Mouse (Mus musculus): ENCODE data around the gene Olfr976. TPM values are rescaled to one million over a fixed set of nuclear protein-coding genes. Genes with fewer than 3 reads are reported as not detected.
"Not testable (repeated sequence)": the region's sequence is repeated elsewhere in the genome, so short reads cannot be mapped to it uniquely, and the experiment has no call there.

The Olfr976 gene
- polyA plus RNA-seq (2015; fragmentation: Nextera tagmentation; extraction: Ambion mirVana), result not detected in 2 replicates

- not testable (repeated sequence) for H3K9ac ChIP-seq (ENCODE audit: low read depth, low read length); H3K4me2 ChIP-seq (ENCODE audit: low read depth, low read length); H3K4me1 ChIP-seq (ENCODE audit: control insufficient read depth, low read depth, low read length); H3K36me3 ChIP-seq (ENCODE audit: control insufficient read depth, insufficient read depth); H3K9me3 ChIP-seq (replicated peaks; ENCODE audit: control insufficient read depth, low read length); H3K27ac ChIP-seq (ENCODE audit: low read length); H3K4me3 ChIP-seq (ENCODE audit: low read depth, low read length); H3K27me3 ChIP-seq (ENCODE audit: control insufficient read depth, insufficient read depth, low read depth, low read length); ATAC-seq (ENCODE audit: low read depth)
- 51% methylated on average over 7 of the region's 9 CpGs for WGBS (ENCODE audit: insufficient replicate concordance)
These were observed at the start of gene Olfr976 for GRCm38 (mm10) chr9:39961033-39961432. Olfr976 (minus strand) TSS chr9:39961133.

DNA sequence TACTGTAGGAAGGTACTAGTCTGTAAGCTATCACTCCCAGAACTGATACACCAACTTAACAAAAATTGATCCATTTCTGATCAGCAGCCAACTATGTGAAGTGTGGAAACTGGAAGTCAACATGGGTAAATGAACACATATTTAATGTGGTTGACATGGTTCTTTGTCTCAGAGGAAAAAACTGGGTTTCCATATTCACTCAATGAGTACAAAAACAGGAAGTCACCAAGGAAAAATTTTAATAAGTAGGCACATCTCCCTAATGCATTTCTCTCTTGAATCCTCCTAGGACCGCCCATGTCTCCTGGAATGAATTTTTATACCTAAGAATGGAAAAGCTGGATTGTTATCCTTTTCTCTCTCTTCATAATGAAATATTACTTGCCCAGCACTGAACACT lies 48.5 kb upstream of the Olfr976 start, which contains the start of gene Olfr980:
TSS of gene Olfr980 (minus strand) at position 101 of the 400 bp plus-strand sequence.
- H3K27me3 ChIP-seq (ENCODE audit: control insufficient read depth, insufficient read depth, low read depth, low read length), result no peaks in the 10 kb centered on the region

GRCm38 (mm10) chr9:40003365-40003764 lies 42.4 kb upstream of the Olfr976 start, which contains the start of gene Olfr979:
Olfr979 (minus strand) TSS chr9:40003465.
- WGBS (ENCODE audit: insufficient replicate concordance), result 81% methylated on average over 1 of the region's 1 CpGs
- Histone ChIP-seq H3K27me3 (ENCODE audit: control insufficient read depth, insufficient read depth, low read depth, low read length) (no peaks in the 10 kb centered on the region), H3K9ac (ENCODE audit: low read depth, low read length) (no peak within 1 kb of the TSS), H3K9me3 (replicated peaks; ENCODE audit: control insufficient read depth, low read length) (no peaks in the 10 kb centered on the region), H3K36me3 (ENCODE audit: control insufficient read depth, insufficient read depth) (no peaks in the 10 kb centered on the region), H3K4me1 (ENCODE audit: control insufficient read depth, low read depth, low read length) (no peaks in the 10 kb centered on the region), H3K27ac (ENCODE audit: low read length) (no peak within 1 kb of the TSS), H3K4me3 (ENCODE audit: low read depth, low read length) (no peak within 1 kb of the TSS), H3K4me2 (ENCODE audit: low read depth, low read length) (no peak within 1 kb of the TSS)
- no peak for ATAC-seq (ENCODE audit: low read depth)

More for the DNA sequence above, 48.5 kb upstream of the Olfr976 start, which contains the start of gene Olfr980:
- Histone ChIP-seq H3K36me3 (ENCODE audit: control insufficient read depth, insufficient read depth) (no peaks in the 10 kb centered on the region), H3K9ac (ENCODE audit: low read depth, low read length) (no peak within 1 kb of the TSS), H3K4me2 (ENCODE audit: low read depth, low read length) (no peak within 1 kb of the TSS), H3K9me3 (replicated peaks; ENCODE audit: control insufficient read depth, low read length) (no peaks in the 10 kb centered on the region), H3K27ac (ENCODE audit: low read length) (no peak within 1 kb of the TSS), H3K4me3 (ENCODE audit: low read depth, low read length) (no peak within 1 kb of the TSS), H3K4me1 (ENCODE audit: control insufficient read depth, low read depth, low read length) (no peaks in the 10 kb centered on the region)
- ATAC-seq (ENCODE audit: low read depth), result no peak
- 61% methylated on average over 1 of the region's 1 CpGs for WGBS (ENCODE audit: insufficient replicate concordance)

GRCm38 (mm10) chr9:39991813-39992212 lies 30.9 kb upstream of the Olfr976 start, which contains the start of gene Olfr978:
Olfr978 (plus strand) TSS chr9:39992113.
- no peak for ATAC-seq (ENCODE audit: low read depth)
- no peaks in the 10 kb centered on the region for H3K9me3 ChIP-seq (replicated peaks; ENCODE audit: control insufficient read depth, low read length)
- WGBS (ENCODE audit: insufficient replicate concordance), result 48% methylated on average over 2 of the region's 2 CpGs
- no peaks in the 10 kb centered on the region for H3K27me3 ChIP-seq (ENCODE audit: control insufficient read depth, insufficient read depth, low read depth, low read length)
- H3K27ac ChIP-seq (ENCODE audit: low read length), result no peak within 1 kb of the TSS
- H3K9ac ChIP-seq (ENCODE audit: low read depth, low read length), result no peak within 1 kb of the TSS
- no peak within 1 kb of the TSS for H3K4me3 ChIP-seq (ENCODE audit: low read depth, low read length)
- no peak within 1 kb of the TSS for H3K4me2 ChIP-seq (ENCODE audit: low read depth, low read length)
- no peaks in the 10 kb centered on the region for H3K4me1 ChIP-seq (ENCODE audit: control insufficient read depth, low read depth, low read length)
- H3K36me3 ChIP-seq (ENCODE audit: control insufficient read depth, insufficient read depth), result no peaks in the 10 kb centered on the region

DNA sequence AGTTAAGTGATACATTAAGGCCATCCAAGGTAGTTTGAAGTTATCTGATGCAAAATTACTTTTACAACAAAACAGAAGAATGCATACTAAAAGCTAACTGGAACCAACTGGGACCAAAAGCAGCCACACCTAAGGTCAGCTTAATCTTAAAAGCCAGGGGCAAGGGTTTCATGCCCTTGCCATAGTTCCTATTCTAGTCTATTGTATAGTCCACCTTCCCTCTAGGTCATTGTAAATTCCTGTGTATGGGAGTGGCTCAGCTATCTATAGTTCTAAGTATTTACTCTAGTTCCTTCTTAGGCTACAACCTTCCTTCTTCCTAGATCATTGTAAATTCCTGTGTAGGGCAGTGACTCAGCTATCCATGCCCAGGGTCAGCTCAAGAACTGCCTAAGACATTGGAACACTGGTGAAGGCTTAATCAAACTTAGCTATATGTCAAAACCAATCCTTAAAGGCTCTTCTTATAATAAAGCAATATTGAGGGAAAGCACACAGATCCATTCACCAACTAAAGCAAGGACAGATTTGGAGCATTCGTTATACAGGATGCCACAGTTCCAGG lies 15.7 kb upstream of the Olfr976 start:
- ATAC-seq (ENCODE audit: low read depth); H3K27ac ChIP-seq (ENCODE audit: low read length); H3K4me3 ChIP-seq (ENCODE audit: low read depth, low read length); H3K4me1 ChIP-seq (ENCODE audit: control insufficient read depth, low read depth, low read length); H3K36me3 ChIP-seq (ENCODE audit: control insufficient read depth, insufficient read depth); H3K9ac ChIP-seq (ENCODE audit: low read depth, low read length); H3K27me3 ChIP-seq (ENCODE audit: control insufficient read depth, insufficient read depth, low read depth, low read length); H3K4me2 ChIP-seq (ENCODE audit: low read depth, low read length); H3K9me3 ChIP-seq (replicated peaks; ENCODE audit: control insufficient read depth, low read length): not testable (repeated sequence)
- 44% methylated on average over 1 of the region's 1 CpGs for WGBS (ENCODE audit: insufficient replicate concordance)

DNA sequence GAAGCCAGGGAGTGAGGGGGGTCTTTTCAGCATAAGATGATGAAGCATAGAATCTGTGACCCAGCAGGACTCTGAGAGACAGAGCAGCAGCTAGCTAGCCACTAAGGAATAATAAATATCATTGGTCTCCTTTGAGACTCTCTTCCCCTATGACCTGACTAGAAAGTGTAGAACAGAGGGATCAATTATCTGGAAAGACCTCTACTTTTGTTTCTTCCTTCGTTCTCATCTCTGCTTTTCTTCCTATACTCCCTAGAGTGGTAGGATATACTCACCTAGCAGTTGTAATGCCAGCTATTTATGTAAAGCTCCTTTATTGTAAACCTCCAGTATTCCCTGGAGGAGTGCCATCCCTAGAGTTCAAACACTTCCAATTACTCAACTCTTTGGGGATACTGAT lies 9.0 kb downstream of the Olfr976 start, which contains the start of gene Olfr975:
TSS of gene Olfr975 (minus strand) at position 101 of the 400 bp plus-strand sequence.
- no peak within 1 kb of the TSS for H3K9ac ChIP-seq (ENCODE audit: low read depth, low read length)
- WGBS (ENCODE audit: insufficient replicate concordance), result 44% methylated on average over 1 of the region's 1 CpGs
- H3K4me3 ChIP-seq (ENCODE audit: low read depth, low read length), result no peak within 1 kb of the TSS
- no peaks in the 10 kb centered on the region for H3K27me3 ChIP-seq (ENCODE audit: control insufficient read depth, insufficient read depth, low read depth, low read length)
- H3K4me1 ChIP-seq (ENCODE audit: control insufficient read depth, low read depth, low read length), result no peaks in the 10 kb centered on the region
- no peaks in the 10 kb centered on the region for H3K36me3 ChIP-seq (ENCODE audit: control insufficient read depth, insufficient read depth)
- no peaks in the 10 kb centered on the region for H3K9me3 ChIP-seq (replicated peaks; ENCODE audit: control insufficient read depth, low read length)
- no peak within 1 kb of the TSS for H3K4me2 ChIP-seq (ENCODE audit: low read depth, low read length)
- ATAC-seq (ENCODE audit: low read depth), result no peak
- no peak within 1 kb of the TSS for H3K27ac ChIP-seq (ENCODE audit: low read length)

GRCm38 (mm10) chr9:39937201-39937600 lies 23.7 kb downstream of the Olfr976 start, which contains the start of gene Olfr974:
Olfr974 (plus strand) TSS chr9:39937501.
- H3K9ac ChIP-seq (ENCODE audit: low read depth, low read length), result no peak within 1 kb of the TSS
- no peak for ATAC-seq (ENCODE audit: low read depth)
- 51% methylated on average over 1 of the region's 1 CpGs for WGBS (ENCODE audit: insufficient replicate concordance)
- no peak within 1 kb of the TSS for H3K4me2 ChIP-seq (ENCODE audit: low read depth, low read length)
- no peak within 1 kb of the TSS for H3K4me3 ChIP-seq (ENCODE audit: low read depth, low read length)
- no peaks in the 10 kb centered on the region for H3K36me3 ChIP-seq (ENCODE audit: control insufficient read depth, insufficient read depth)
- no peaks in the 10 kb centered on the region for H3K27me3 ChIP-seq (ENCODE audit: control insufficient read depth, insufficient read depth, low read depth, low read length)
- H3K9me3 ChIP-seq (replicated peaks; ENCODE audit: control insufficient read depth, low read length), result no peaks in the 10 kb centered on the region
- no peak within 1 kb of the TSS for H3K27ac ChIP-seq (ENCODE audit: low read length)
- no peaks in the 10 kb centered on the region for H3K4me1 ChIP-seq (ENCODE audit: control insufficient read depth, low read depth, low read length)

- not testable (repeated sequence) for H3K27ac ChIP-seq (ENCODE audit: low read length); H3K9me3 ChIP-seq (replicated peaks; ENCODE audit: control insufficient read depth, low read length); ATAC-seq (ENCODE audit: low read depth); H3K4me3 ChIP-seq (ENCODE audit: low read depth, low read length); H3K4me1 ChIP-seq (ENCODE audit: control insufficient read depth, low read depth, low read length); H3K9ac ChIP-seq (ENCODE audit: low read depth, low read length); H3K36me3 ChIP-seq (ENCODE audit: control insufficient read depth, insufficient read depth); H3K4me2 ChIP-seq (ENCODE audit: low read depth, low read length); H3K27me3 ChIP-seq (ENCODE audit: control insufficient read depth, insufficient read depth, low read depth, low read length)
- WGBS (ENCODE audit: insufficient replicate concordance), result 49% methylated on average over 1 of the region's 1 CpGs
These were observed 32.1 kb downstream of the Olfr976 start for GRCm38 (mm10) chr9:39928837-39929236.

- not testable (repeated sequence) for H3K4me2 ChIP-seq (ENCODE audit: low read depth, low read length); H3K9me3 ChIP-seq (replicated peaks; ENCODE audit: control insufficient read depth, low read length); H3K4me3 ChIP-seq (ENCODE audit: low read depth, low read length); H3K36me3 ChIP-seq (ENCODE audit: control insufficient read depth, insufficient read depth); H3K9ac ChIP-seq (ENCODE audit: low read depth, low read length); H3K27ac ChIP-seq (ENCODE audit: low read length); H3K27me3 ChIP-seq (ENCODE audit: control insufficient read depth, insufficient read depth, low read depth, low read length); H3K4me1 ChIP-seq (ENCODE audit: control insufficient read depth, low read depth, low read length); ATAC-seq (ENCODE audit: low read depth)
- WGBS (ENCODE audit: insufficient replicate concordance), result no CpG with 5 or more reads among the region's 4 CpGs
These were observed 32.7 kb downstream of the Olfr976 start for GRCm38 (mm10) chr9:39927975-39928836.

All from liver, embryonic 16.5 days (tissue).